27 mouse cellular contexts compared by ENCODE assay signal in genomic region chr6:120147411-120147810, GRCm38 (mm10). TPM values are rescaled to one million over a fixed set of nuclear protein-coding genes. Genes with fewer than 3 reads are reported as not detected.
DNase-seq lines count a peak whose midpoint lies in the region; ATAC-seq and TF ChIP-seq lines count a peak whose summit lies in the region.
"Had no signal": no experiment of that assay in that cellular context is flagged by ENCODE, and none has a peak within 500 bp of the region (broad histone marks: within the 10 kb centered on the region; RNA-seq: fewer than 3 reads in every experiment).

No protein-coding gene starts in this region.

- peaks cover 23% of the 10 kb centered on the region for H3K4me1 ChIP-seq in lung, embryonic 14.5 days (ENCODE audit: insufficient read depth)
- peaks cover 45% of the 10 kb centered on the region for H3K4me1 ChIP-seq in heart, postnatal 0 days (ENCODE audit: control insufficient read depth, insufficient read depth)

- intact Hi-C loops in heart, postnatal 36 days (cut with DNase I), result no loop called here

- no peaks in the 10 kb centered on the region for H3K36me3 ChIP-seq in lung, embryonic 14.5 days (ENCODE audit: insufficient read depth)
- no peaks in the 10 kb centered on the region for H3K36me3 ChIP-seq in heart, postnatal 0 days (replicated peaks; ENCODE audit: control insufficient read depth, insufficient read depth, low read length)
- H3K36me3 ChIP-seq: limb, embryonic 10.5 days; liver, embryonic 15.5 days; stomach, embryonic 15.5 days had no signal

- 79% methylated on average over 8 of the region's 8 CpGs for whole genome bisulfite sequencing in lung, embryonic 14.5 days
- WGBS in heart, postnatal 0 days, result 66% methylated on average over 8 of the region's 8 CpGs

- no peak overlapping the region for H3K4me2 ChIP-seq in lung, embryonic 14.5 days
- no peak overlapping the region for H3K4me2 ChIP-seq in heart, postnatal 0 days (ENCODE audit: low read depth, low read length)
- H3K4me2 ChIP-seq: hindbrain, embryonic 14.5 days; liver, embryonic 15.5 days; midbrain, embryonic 11.5 days; stomach, embryonic 15.5 days had no signal

- DNase-seq in heart, adult 11 months, result peak; percentile 91
- no peak for DNase-seq in heart, postnatal 36 days
- no peak for DNase-seq in lung, embryonic 14.5 days
- DNase-seq in lung, postnatal 14 days, result no peak
- peak; percentile 18 for DNase-seq in brain, embryonic 14.5 days (ENCODE audit: low read depth)
- DNase-seq in heart, postnatal 0 days (ENCODE audit: low spot score), result peak; percentile 21
- no peak for DNase-seq in kidney, adult 8-10 months
- no peak for DNase-seq in adrenal gland, postnatal 25 days
- DNase-seq: adrenal gland, adult 8-10 months; cerebellum, adult 8-10 months; forebrain, postnatal 0 days; gastrocnemius, postnatal 36 days; kidney, adult 9 months; liver; thymus, adult 2 months; thymus, postnatal 4 days had no signal

- no peak for TF ChIP-seq POLR2A in brain, embryonic 14.5 days (IDR thresholded peaks at IDR 0.05; ENCODE audit: borderline replicate concordance, extremely low read depth, insufficient read depth, insufficient read length, poor library complexity, severe bottlenecking)

- no peaks in the 10 kb centered on the region for H3K9me3 ChIP-seq in lung, embryonic 14.5 days (ENCODE audit: low read depth, low read length)
- H3K9me3 ChIP-seq in heart, postnatal 0 days (replicated peaks; ENCODE audit: control insufficient read depth, low read length), result no peaks in the 10 kb centered on the region
- H3K9me3 ChIP-seq: limb, embryonic 10.5 days; liver, embryonic 15.5 days; stomach, embryonic 15.5 days had no signal

- TF ChIP-seq CTCF in lung, embryonic 14.5 days (IDR thresholded peaks at IDR 0.05; ENCODE audit: low read depth), result no peak
- TF ChIP-seq CTCF in brain, embryonic 14.5 days (IDR thresholded peaks at IDR 0.05; ENCODE audit: borderline replicate concordance, extremely low read depth, insufficient read depth, insufficient read length), result no peak
- TF ChIP-seq CTCF in heart, postnatal 0 days (IDR thresholded peaks at IDR 0.05; ENCODE audit: low read depth), result no peak

- H3K27me3 ChIP-seq in lung, embryonic 14.5 days (ENCODE audit: insufficient read depth, low read length), result no peaks in the 10 kb centered on the region
- no peaks in the 10 kb centered on the region for H3K27me3 ChIP-seq in heart, postnatal 0 days (ENCODE audit: control insufficient read depth, insufficient read depth, low read length)
- H3K27me3 ChIP-seq: liver, embryonic 15.5 days; Patski; stomach, embryonic 15.5 days had no signal

- peak overlapping the region; percentile 46; the same call in 1 of the 2 replicates for H3K27ac ChIP-seq in lung, embryonic 14.5 days (ENCODE audit: low read depth)
- H3K27ac ChIP-seq in heart, postnatal 0 days (ENCODE audit: low read depth), result peak overlapping the region; percentile 77
- H3K27ac ChIP-seq: hindbrain, embryonic 14.5 days; limb, embryonic 10.5 days; liver, embryonic 15.5 days; macrophage; stomach, embryonic 15.5 days had no signal

- no peak for ATAC-seq in lung, embryonic 14.5 days (ENCODE audit: insufficient read depth)
- no peak for ATAC-seq in heart, postnatal 0 days (ENCODE audit: insufficient read depth, low read depth)
- ATAC-seq: forebrain, postnatal 0 days; inflammation-experienced regulatory T-cells, adult 6 months had no signal

- H3K9ac ChIP-seq in lung, embryonic 14.5 days, result no peak overlapping the region
- H3K9ac ChIP-seq in heart, postnatal 0 days (replicated peaks; ENCODE audit: low read depth, low read length), result no peak overlapping the region
- H3K9ac ChIP-seq: forebrain, postnatal 0 days; hindbrain, embryonic 14.5 days; liver, embryonic 15.5 days; stomach, embryonic 15.5 days had no signal

- H3K4me3 ChIP-seq in lung, embryonic 14.5 days (ENCODE audit: low read depth, low read length), result no peak overlapping the region
- H3K4me3 ChIP-seq in heart, postnatal 0 days (ENCODE audit: low read depth, low read length), result no peak overlapping the region
- H3K4me3 ChIP-seq: limb, embryonic 10.5 days; liver, embryonic 15.5 days; stomach, embryonic 15.5 days had no signal

- TF ChIP-seq EP300 in heart, postnatal 0 days (IDR thresholded peaks at IDR 0.05; ENCODE audit: low read depth), result no peak

RNA-seq across cellular contexts. Expression of gene Ninj2, which starts 54.3 kb away (rescaled TPM):
- total RNA-seq in heart, postnatal 36 days (2021), result not detected
- 0.30 and 0.39 TPM in 2 replicates for polyA plus RNA-seq in lung, embryonic 14.5 days (2014; fragmentation: Nextera tagmentation; extraction: Ambion mirVana)
- polyA plus RNA-seq in brain, embryonic 14.5 days (2012; rRNA removed), result not detected in 2 replicates
- 27.4 TPM in 1 of 2 replicates, not detected in the other for total RNA-seq in heart, postnatal 0 days (2014; rRNA removed; ENCODE audit: low replicate concordance)
- not detected in 2 replicates for polyA plus RNA-seq in heart, postnatal 0 days (2015; fragmentation: Nextera tagmentation; extraction: Ambion mirVana)
- total RNA-seq in adrenal gland, postnatal 25 days (2021), result not detected in 2 replicates
- total RNA-seq: adrenal gland, adult 8-10 months; forebrain, postnatal 0 days; gastrocnemius, postnatal 36 days; midbrain, postnatal 0 days had no signal
- polyA plus RNA-seq: forebrain, postnatal 0 days; heart, embryonic 14.5 days; hindbrain, embryonic 14.5 days; limb, embryonic 10.5 days; macrophage; midbrain, embryonic 11.5 days; midbrain, postnatal 0 days; neural tube, embryonic 14.5 days; stomach, embryonic 15.5 days had no signal

Comparison
In these comparisons a context has a peak if more than half of its experiments do, and no peak if none do; other contexts are left out.
1. DNase-seq: peak in heart, adult 11 months (single experiment), brain, embryonic 14.5 days (single experiment) and heart, postnatal 0 days (single experiment); none in heart, postnatal 36 days (0 of 2), lung, embryonic 14.5 days (single experiment), lung, postnatal 14 days (single experiment), kidney, adult 8-10 months (0 of 2) and adrenal gland, postnatal 25 days (single experiment).